Mouse (Mus musculus) CD4-positive helper T cell, adult 2 months (primary cell): Measurements from ENCODE around the gene Slc19a1.

Experiments used
- DNase-seq: peaks from one replicate; pipeline ENCODE4 v3.0.0-alpha.2; 2012; ENCODE audit warnings: low read depth, missing footprints, low spot score

The Slc19a1 gene

DNA sequence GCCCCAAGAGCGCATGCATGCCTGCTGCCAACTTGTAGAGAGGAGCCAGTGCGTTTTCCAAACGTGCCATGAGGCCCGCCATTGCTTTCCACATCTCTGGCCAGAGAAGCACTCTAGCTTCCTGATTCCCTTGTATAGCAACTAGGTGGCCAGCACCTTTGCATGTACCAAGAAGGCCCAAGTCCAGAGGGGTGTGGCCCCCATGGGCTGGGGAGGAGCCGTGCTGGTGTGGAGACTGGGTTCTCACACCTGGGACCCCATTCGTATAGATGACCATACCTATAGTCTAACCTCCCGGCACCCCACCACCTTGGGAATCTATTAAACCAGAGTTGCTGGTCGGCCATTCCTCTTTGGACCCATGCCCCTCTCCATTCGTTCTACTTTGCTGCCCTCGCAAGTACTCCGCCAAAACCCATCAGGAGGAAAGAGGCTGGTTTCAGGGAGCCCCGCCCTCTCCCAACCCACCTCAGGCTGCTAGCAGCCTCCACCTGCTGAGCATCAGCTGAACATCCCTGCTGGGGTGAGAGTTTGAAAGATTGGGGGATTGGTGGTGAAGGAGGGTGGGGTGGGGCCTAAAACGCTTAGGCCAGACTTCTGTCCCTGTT lies at the start of gene Slc19a1:
TSS of gene Slc19a1 (plus strand) at position 474 of the 608 bp plus-strand sequence.
- DNase-seq = no peak

DNA sequence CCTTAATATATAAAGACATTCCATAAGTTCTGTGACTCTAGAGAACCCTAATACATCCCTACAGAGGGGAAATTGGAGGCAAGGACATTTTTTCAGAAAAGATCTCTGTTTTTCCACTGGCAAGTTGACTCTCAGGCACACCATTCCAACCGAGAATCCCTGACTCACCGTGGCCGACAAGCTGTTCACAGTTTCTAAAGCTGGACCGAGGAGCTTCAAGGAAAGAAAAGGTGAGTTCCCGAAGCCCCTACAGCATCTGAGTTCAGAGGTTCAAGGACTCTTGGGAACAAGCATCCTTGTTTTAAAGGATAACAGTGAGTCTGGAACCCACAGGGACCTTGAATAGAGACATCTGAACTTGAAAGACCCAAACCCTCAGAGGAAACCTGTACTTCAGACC lies 43.5 kb upstream of the Slc19a1 start:
- DNase-seq = no peak

DNA sequence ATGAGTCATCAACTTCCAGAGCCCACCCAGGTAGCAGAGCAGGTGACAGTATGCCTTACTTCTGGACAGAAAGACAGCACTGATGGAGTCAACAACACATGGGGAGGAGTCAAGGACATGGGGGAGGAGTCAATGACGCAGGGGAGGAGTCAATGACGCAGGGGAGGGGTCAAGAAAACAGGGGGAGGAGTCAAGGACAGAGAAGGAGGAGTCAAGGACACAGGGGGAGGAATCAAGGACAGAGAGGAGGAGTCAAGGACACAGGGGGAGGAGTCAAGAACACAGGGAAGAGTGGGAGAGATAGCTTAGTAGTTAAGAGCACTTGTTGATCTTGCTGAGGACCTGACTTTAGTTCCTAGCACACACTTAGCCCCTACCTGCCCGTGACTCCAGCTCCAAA lies 39.6 kb upstream of the Slc19a1 start:
- DNase-seq = no peak

- DNase-seq = no peak
Measured at GRCm38 (mm10) chr10:76997759-76998513, 34.1 kb upstream of the Slc19a1 start.

DNA sequence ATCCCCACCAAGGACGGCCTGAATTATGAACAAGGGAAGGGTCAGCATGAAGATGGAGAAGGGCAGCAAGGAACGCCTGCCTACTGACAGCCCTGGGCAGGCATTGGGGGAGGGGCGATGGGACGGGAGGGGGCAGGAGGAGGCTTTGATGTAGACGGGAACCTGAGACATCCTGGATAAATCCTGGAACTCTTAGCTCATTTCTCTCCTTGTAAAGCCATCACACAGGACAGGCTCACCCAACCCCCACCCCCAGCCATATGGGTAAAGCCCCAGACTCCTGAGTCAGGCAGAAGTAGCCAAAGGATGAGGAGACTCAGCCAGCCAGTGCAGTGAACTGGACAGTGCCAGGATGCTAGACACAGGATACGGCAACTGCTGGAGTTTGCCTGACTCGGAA lies 27.1 kb upstream of the Slc19a1 start:
- DNase-seq = no peak

GRCm38 (mm10) chr10:77007433-77008108 lies 24.5 kb upstream of the Slc19a1 start:
- no peak for DNase-seq

GRCm38 (mm10) chr10:77008109-77008561 lies 23.9 kb upstream of the Slc19a1 start:
- no peak for DNase-seq

DNA sequence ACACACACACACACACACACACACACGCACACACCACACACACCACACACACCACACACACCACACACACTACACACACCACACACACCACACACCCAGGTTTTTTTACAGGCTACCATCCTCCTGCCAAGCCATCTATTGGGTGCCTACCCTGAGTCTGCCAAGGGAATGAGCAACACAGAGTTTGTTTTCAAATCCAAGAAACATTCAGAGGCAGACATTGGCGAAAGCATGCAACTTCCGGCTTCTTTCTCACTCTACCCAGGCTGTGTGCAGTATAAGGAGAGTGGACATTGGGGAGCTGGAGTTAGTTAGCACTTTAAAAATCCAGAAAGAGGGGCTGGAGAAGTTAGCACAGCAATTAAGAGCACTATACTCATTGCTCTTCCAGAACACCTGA lies 23.3 kb upstream of the Slc19a1 start:
- no peak for DNase-seq

DNA sequence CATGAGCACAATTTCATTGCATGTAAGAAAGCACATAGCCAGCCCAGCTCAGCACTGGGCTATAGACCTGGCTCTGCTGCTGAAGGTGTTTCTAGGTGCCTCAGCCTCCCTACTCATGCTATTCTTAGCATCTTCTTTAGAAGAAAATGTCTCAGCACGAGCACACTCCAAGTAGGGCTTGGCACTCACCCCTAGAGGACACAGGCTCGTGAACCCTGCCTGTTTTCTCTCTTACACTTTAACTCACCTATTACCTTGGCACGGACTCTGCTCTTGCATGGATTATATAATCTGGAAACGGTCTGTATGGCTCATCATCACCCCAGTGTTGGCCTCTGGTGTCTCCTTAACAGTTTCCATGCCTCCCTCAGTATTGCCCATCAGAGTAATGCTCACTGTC lies 20.4 kb upstream of the Slc19a1 start:
- DNase-seq = no peak

DNA sequence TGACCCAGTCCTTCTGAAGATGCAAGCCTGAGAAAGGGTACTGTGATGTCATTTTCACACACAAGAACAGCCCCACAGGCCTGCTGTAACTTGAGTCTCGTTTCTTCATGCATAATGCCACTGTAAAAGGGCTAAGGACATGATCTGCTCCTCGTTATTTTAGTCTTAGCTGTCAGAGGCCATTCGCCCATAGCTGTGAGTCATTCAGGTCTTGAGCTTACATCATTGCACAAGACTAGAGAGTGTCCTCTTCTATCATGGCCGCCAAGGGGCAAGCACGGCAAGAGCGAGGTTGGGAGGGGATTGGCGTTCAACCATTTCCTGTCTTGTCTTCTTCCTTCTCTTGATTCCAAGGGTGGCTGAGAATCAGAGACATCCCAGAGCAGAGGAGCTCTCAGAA lies 16.0 kb upstream of the Slc19a1 start:
- DNase-seq = no peak

- no peak for DNase-seq
Measured at GRCm38 (mm10) chr10:77016499-77016898, 15.5 kb upstream of the Slc19a1 start.

- DNase-seq = no peak
Measured at GRCm38 (mm10) chr10:77017061-77017460, 15.0 kb upstream of the Slc19a1 start.

- DNase-seq = no peak
Measured at GRCm38 (mm10) chr10:77017662-77018061, 14.4 kb upstream of the Slc19a1 start.

GRCm38 (mm10) chr10:77021399-77022052 lies 10.5 kb upstream of the Slc19a1 start:
- peak; percentile 71 for DNase-seq

- DNase-seq = no peak
Measured at GRCm38 (mm10) chr10:77022301-77023130, 9.5 kb upstream of the Slc19a1 start.

DNA sequence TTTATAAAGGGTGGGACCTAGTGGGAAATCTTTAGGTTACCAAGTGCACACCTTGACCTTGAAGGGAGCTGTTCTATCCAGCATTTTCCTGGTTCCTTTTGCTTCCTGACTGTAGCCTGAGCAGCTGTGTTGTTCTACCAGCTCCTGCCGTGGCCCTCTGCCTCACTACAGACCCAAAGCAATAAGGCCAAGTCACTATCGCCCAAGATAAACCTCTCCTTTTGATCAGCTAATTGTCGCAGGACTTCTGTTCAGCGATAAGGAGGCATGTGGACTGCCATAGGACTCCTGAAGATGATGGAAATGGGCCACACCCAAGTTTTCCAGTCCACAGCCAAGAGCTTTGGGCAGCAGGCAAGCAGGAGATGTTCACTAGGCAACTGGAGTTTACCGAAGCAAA lies 7.8 kb upstream of the Slc19a1 start:
- DNase-seq = no peak

- no peak for DNase-seq
Measured at GRCm38 (mm10) chr10:77026944-77027343, 5.1 kb upstream of the Slc19a1 start.

- DNase-seq = no peak
Measured at GRCm38 (mm10) chr10:77028782-77029296, 3.2 kb upstream of the Slc19a1 start.

DNA sequence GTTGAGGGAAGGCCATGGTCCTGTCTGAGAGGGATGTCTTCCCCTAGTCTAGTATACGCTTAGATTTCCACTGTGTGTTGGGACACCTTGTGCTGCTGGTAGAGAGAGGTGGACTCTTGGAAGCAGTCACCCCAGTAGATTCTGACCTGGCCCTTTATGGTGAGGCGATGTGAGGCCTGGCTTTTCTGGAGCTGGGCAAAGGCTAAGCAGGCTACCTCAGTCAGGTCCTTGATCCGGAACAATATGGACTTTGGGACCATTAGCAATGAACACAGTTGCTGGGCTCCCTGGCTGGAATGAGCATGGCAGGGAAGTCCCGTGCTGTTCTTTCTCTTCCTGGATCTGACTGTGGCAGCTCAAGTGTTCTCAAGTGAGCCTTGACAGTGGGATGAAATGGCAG lies 2.3 kb upstream of the Slc19a1 start:
- no peak for DNase-seq

GRCm38 (mm10) chr10:77030666-77031065 lies 1.4 kb upstream of the Slc19a1 start:
- DNase-seq = no peak
